Mouse (Mus musculus): ENCODE data around the gene Stoml2. TPM values are rescaled to one million over a fixed set of nuclear protein-coding genes. Genes with fewer than 3 reads are reported as not detected.
A peak's percentile ranks its signal among the peaks of the same experiment; 100 is the strongest.

Stoml2 gene
- 245 and 279 TPM in 2 replicates for total RNA-seq (2012; rRNA removed)

DNA sequence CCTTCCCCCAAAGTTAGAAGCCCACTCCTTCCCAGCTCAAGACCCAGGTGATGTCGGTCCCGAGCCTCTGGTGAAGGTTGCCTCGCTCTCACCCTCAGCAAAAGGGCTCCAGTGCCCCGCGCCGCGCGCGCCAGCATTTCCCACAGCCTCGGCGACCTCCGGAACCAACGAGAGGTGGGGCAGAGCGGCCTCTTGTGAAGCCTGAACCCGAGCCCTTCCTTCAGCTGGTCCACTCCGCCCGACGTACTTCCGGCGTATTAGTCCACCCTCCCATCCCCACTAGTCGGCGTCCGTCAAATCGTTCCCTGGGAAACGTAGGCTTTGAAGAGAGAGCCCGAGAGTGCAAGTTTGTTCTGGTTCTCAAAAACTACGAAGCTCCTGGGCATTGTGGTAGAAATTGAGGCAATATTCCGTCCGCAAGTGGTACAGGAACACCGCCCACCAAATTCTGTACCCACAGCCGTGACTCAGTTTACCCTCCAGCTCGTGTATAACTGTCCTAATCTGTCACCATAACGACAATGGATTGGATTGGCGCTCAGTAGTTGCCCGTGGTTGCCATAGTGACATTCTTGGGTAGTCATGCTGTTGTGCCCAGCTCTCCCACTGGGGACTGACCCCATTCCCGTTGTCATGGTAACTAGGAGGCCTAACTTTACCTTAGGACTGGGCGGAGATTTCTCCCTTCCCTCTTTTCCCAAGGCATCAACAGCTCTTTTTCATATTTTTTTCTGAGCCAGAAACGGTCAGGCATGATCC is at the start of gene Stoml2:
Gene Stoml2 (minus strand): TSS at position 474 of the 759 bp plus-strand sequence.
- in situ Hi-C loops (cut with MboI; ENCODE audit: low sequenced_read_pairs in 2 of 2, unreplicated experiment in 2 of 2), result no loop called here
- Histone ChIP-seq H3K36me3 (ENCODE audit: control insufficient read depth, insufficient read depth, low read length, poor library complexity, severe bottlenecking) (peaks cover 14% of the 10 kb centered on the region), H3K27ac (ENCODE audit: insufficient read depth, low read depth, low read length, poor library complexity, severe bottlenecking) (peak within 1 kb of the TSS; percentile 68), H3K9ac (ENCODE audit: insufficient read depth, low read depth, low read length, poor library complexity, severe bottlenecking) (peak within 1 kb of the TSS; percentile 94), H3K4me3 (ENCODE audit: insufficient read depth in 1 of 2, low read depth in 1 of 2, low read length in 2 of 2, poor library complexity in 1 of 2, severe bottlenecking in 1 of 2) (peak within 1 kb of the TSS; percentile 85), H3K9me3 (ENCODE audit: control insufficient read depth, insufficient read depth, low read depth, low read length) (no peaks in the 10 kb centered on the region), H3K4me1 (ENCODE audit: control insufficient read depth in 2 of 2, insufficient read depth in 2 of 2, low read length in 2 of 2, poor library complexity in 1 of 2) (peaks cover 0 to 3% of the 10 kb centered on the region in 2 experiments; a peak in 1 of 4 replicates)
- peak; percentile 89 for DNase-seq (ENCODE audit: low read depth, low spot score)
- TF ChIP-seq ZC3H11A (IDR thresholded peaks at IDR 0.05; ENCODE audit: borderline replicate concordance, low read depth, low read length) (no peak), ZNF384 (IDR thresholded peaks at IDR 0.05; ENCODE audit: low read depth, low read length) (0 out of 2 replicates have a peak, but pooled peaks have one; percentile 22), HCFC1 (IDR thresholded peaks at IDR 0.05; ENCODE audit: borderline replicate concordance, insufficient read depth, low read length) (peak; percentile 87; the same call in 1 of the 2 replicates)

DNA sequence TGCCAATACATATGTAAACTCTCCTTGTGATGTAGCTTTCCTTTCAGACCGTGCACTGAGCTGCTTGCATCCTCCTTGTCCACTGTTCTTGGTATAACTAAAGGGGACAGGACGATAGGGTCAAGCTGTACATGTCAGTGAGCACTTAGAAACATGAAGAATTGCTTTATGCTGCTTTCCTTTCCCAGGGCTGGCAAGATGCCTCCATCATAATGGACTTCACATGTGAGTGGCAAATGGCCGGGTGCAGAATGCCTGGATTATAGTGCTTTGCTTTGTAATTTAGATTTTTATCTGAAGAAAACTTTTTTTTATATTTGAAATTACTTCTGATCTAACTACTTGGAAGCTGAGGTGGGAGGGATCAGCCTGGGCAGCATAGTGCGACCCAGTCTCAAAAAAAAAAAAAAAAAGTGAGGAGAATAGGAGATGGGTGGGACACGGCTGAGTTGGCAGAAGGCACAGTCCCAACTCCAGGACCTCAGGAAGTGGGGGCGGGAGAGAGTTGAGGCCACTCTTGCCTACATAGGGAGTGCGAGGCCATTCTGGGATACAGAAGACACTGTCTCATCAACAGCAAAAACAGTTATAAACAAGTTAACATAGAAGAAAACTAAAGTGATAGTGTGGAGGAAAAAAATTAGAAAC is 46.7 kb upstream of the Stoml2 start:
- Histone ChIP-seq H3K4me3 (ENCODE audit: insufficient read depth in 1 of 2, low read depth in 1 of 2, low read length in 2 of 2, poor library complexity in 1 of 2, severe bottlenecking in 1 of 2) (no peak overlapping the region), H3K9ac (ENCODE audit: insufficient read depth, low read depth, low read length, poor library complexity, severe bottlenecking) (no peak overlapping the region), H3K27ac (ENCODE audit: insufficient read depth, low read depth, low read length, poor library complexity, severe bottlenecking) (no peak overlapping the region), H3K36me3 (ENCODE audit: control insufficient read depth, insufficient read depth, low read length, poor library complexity, severe bottlenecking) (no peaks in the 10 kb centered on the region), H3K4me1 (ENCODE audit: control insufficient read depth in 2 of 2, insufficient read depth in 2 of 2, low read length in 2 of 2, poor library complexity in 1 of 2) (no peaks in the 10 kb centered on the region), H3K9me3 (ENCODE audit: control insufficient read depth, insufficient read depth, low read depth, low read length) (no peaks in the 10 kb centered on the region)
- in situ Hi-C loops (cut with MboI; ENCODE audit: low sequenced_read_pairs in 2 of 2, unreplicated experiment in 2 of 2), result no loop called here
- DNase-seq (ENCODE audit: low read depth, low spot score), result no peak
- TF ChIP-seq ZNF384 (IDR thresholded peaks at IDR 0.05; ENCODE audit: low read depth, low read length) (no peak), ZC3H11A (IDR thresholded peaks at IDR 0.05; ENCODE audit: borderline replicate concordance, low read depth, low read length) (no peak), MAFK (IDR thresholded peaks at IDR 0.05; ENCODE audit: insufficient read depth, low read depth, low read length) (no peak), CHD2 (IDR thresholded peaks at IDR 0.05; ENCODE audit: low read depth, low read length) (no peak), HCFC1 (IDR thresholded peaks at IDR 0.05; ENCODE audit: borderline replicate concordance, insufficient read depth, low read length) (no peak)

DNA sequence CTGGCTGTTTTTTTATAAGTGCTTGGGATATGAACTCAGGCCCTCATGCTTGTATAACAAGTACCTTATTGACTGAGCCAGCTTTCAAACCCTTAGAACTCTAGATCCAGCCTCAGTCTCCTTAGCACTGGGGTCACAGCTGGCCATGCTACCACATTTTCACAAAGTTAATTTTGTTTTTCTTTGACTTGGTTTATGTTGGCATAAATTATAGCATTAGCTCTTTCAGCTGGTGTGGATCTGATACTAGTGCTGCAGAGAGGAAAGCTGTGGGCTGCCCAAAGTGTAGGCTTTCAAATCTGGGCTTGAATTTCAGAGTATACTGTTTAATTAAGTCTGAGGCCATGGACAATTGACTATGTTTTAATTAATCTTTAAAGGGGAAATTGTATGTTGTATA is 43.4 kb upstream of the Stoml2 start:
- H3K27ac ChIP-seq (ENCODE audit: insufficient read depth, low read depth, low read length, poor library complexity, severe bottlenecking), result no peak overlapping the region
- no peak for DNase-seq (ENCODE audit: low read depth, low spot score)
- no peak overlapping the region for H3K9ac ChIP-seq (ENCODE audit: insufficient read depth, low read depth, low read length, poor library complexity, severe bottlenecking)
- no peaks in the 10 kb centered on the region for H3K9me3 ChIP-seq (ENCODE audit: control insufficient read depth, insufficient read depth, low read depth, low read length)
- H3K4me3 ChIP-seq (ENCODE audit: insufficient read depth in 1 of 2, low read depth in 1 of 2, low read length in 2 of 2, poor library complexity in 1 of 2, severe bottlenecking in 1 of 2), result no peak overlapping the region
- H3K36me3 ChIP-seq (ENCODE audit: control insufficient read depth, insufficient read depth, low read length, poor library complexity, severe bottlenecking), result no peaks in the 10 kb centered on the region
- no peaks in the 10 kb centered on the region for H3K4me1 ChIP-seq (ENCODE audit: control insufficient read depth in 2 of 2, insufficient read depth in 2 of 2, low read length in 2 of 2, poor library complexity in 1 of 2)
- in situ Hi-C loops (cut with MboI; ENCODE audit: low sequenced_read_pairs in 2 of 2, unreplicated experiment in 2 of 2), result no loop called here
- TF ChIP-seq ZC3H11A (IDR thresholded peaks at IDR 0.05; ENCODE audit: borderline replicate concordance, low read depth, low read length) (no peak), CHD2 (IDR thresholded peaks at IDR 0.05; ENCODE audit: low read depth, low read length) (no peak), ZNF384 (IDR thresholded peaks at IDR 0.05; ENCODE audit: low read depth, low read length) (no peak), MAFK (IDR thresholded peaks at IDR 0.05; ENCODE audit: insufficient read depth, low read depth, low read length) (no peak), HCFC1 (IDR thresholded peaks at IDR 0.05; ENCODE audit: borderline replicate concordance, insufficient read depth, low read length) (no peak)

DNA sequence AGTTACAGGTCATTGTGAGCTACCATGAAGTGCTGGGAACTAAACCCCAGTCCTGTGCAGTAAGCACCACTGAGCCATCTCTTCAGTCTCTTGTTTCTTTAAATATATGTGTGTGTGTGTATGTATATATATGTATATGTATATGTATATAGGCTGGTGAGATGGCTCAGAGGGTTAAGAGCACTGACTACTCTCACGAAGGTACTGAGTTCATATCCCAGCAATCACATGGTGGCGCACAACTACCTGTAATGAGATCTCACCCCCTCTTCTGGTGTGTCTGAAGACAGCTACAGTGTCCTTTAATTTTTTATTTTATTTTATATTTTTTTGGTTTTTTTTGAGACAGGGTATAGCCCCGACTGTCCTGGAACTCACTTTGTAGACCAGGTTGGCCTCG is 34.0 kb upstream of the Stoml2 start:
- in situ Hi-C loops (cut with MboI; ENCODE audit: low sequenced_read_pairs in 2 of 2, unreplicated experiment in 2 of 2), result no loop called here
- no peak overlapping the region for H3K9ac ChIP-seq (ENCODE audit: insufficient read depth, low read depth, low read length, poor library complexity, severe bottlenecking)
- H3K4me3 ChIP-seq (ENCODE audit: insufficient read depth in 1 of 2, low read depth in 1 of 2, low read length in 2 of 2, poor library complexity in 1 of 2, severe bottlenecking in 1 of 2), result no peak overlapping the region
- no peaks in the 10 kb centered on the region for H3K36me3 ChIP-seq (ENCODE audit: control insufficient read depth, insufficient read depth, low read length, poor library complexity, severe bottlenecking)
- no peak for TF ChIP-seq CHD2 (IDR thresholded peaks at IDR 0.05; ENCODE audit: low read depth, low read length)
- TF ChIP-seq ZC3H11A (IDR thresholded peaks at IDR 0.05; ENCODE audit: borderline replicate concordance, low read depth, low read length), result no peak
- TF ChIP-seq ZNF384 (IDR thresholded peaks at IDR 0.05; ENCODE audit: low read depth, low read length), result no peak
- no peak for TF ChIP-seq MAFK (IDR thresholded peaks at IDR 0.05; ENCODE audit: insufficient read depth, low read depth, low read length)
- no peak for TF ChIP-seq HCFC1 (IDR thresholded peaks at IDR 0.05; ENCODE audit: borderline replicate concordance, insufficient read depth, low read length)
- no peak for DNase-seq (ENCODE audit: low read depth, low spot score)
- H3K4me1 ChIP-seq (ENCODE audit: control insufficient read depth in 2 of 2, insufficient read depth in 2 of 2, low read length in 2 of 2, poor library complexity in 1 of 2), result no peaks in the 10 kb centered on the region; a peak in 1 of 4 replicates
- H3K27ac ChIP-seq (ENCODE audit: insufficient read depth, low read depth, low read length, poor library complexity, severe bottlenecking), result no peak overlapping the region
- H3K9me3 ChIP-seq (ENCODE audit: control insufficient read depth, insufficient read depth, low read depth, low read length), result no peaks in the 10 kb centered on the region
